Mouse (Mus musculus) thymus, adult 2 months (tissue): ENCODE measurements around the gene Itpkb. TPM values are rescaled to one million over a fixed set of nuclear protein-coding genes. Genes with fewer than 3 reads are reported as not detected.
A peak's percentile ranks its signal among the peaks of the same experiment; 100 is the strongest.

Experiments
- DNase-seq: peaks from one replicate; pipeline ENCODE4 v3.0.0; 2021
- H3K27ac ChIP-seq: fragments of 200-500 bp; 2 replicates; pipeline ENCODE4 v1.5.1; 2012; ENCODE audit warnings: low read length, control low read depth; ENCODE audit not compliant: control insufficient read depth, insufficient read depth
- H3K27me3 ChIP-seq: fragments of 200-500 bp; 2 replicates; pipeline ENCODE4 v1.6.1; 2012; ENCODE audit warnings: mild to moderate bottlenecking, low read length, moderate library complexity, mixed read lengths; ENCODE audit not compliant: control insufficient read depth, insufficient read depth
- H3K36me3 ChIP-seq: fragments of 200-500 bp; 2 replicates; pipeline ENCODE4 v1.6.1; 2012; ENCODE audit warnings: mild to moderate bottlenecking, low read length, moderate library complexity; ENCODE audit not compliant: control insufficient read depth, insufficient read depth
- H3K4me1 ChIP-seq: fragments of 200-500 bp; replicated peaks from 2 replicates; pipeline ENCODE4 v1.6.1; 2012; ENCODE audit warnings: low read length; ENCODE audit not compliant: control insufficient read depth, insufficient read depth
- H3K4me3 ChIP-seq: fragments of 200-500 bp; 2 replicates; pipeline ENCODE4 v1.5.1; 2012; ENCODE audit warnings: mild to moderate bottlenecking, low read length, control low read depth, moderate library complexity; ENCODE audit not compliant: control insufficient read depth, insufficient read depth
- CTCF ChIP-seq: fragments of 200-500 bp; IDR thresholded peaks from 2 replicates; pipeline ENCODE4 v1.5.1; 2012; ENCODE audit warnings: mild to moderate bottlenecking, control low read depth, low read length, moderate library complexity, borderline replicate concordance; ENCODE audit not compliant: control insufficient read depth, poor library complexity, insufficient read depth; ENCODE audit errors: extremely low read depth
- POLR2A ChIP-seq: fragments of 200-500 bp; IDR thresholded peaks from 2 replicates; pipeline ENCODE4 v1.6.1; 2012; ENCODE audit warnings: mild to moderate bottlenecking, low read length, control low read depth, moderate library complexity; ENCODE audit not compliant: control insufficient read depth, poor library complexity, insufficient read depth; ENCODE audit errors: extremely low read depth
- WGBS: fragments of 180-500 bp; shearing (Covaris S2); methylation state at CpG from one replicate; pipeline ENCODE4 v1.1.7; 2018; 5-methylcytosine and 5-hydroxymethylcytosine counted together
- polyA plus RNA-seq: library from polyadenylated mRNA; depleted of rRNA; stranded (reverse); fragments of >200 nt; gene quantifications from 2 replicates; pipeline ENCODE4 v1.2.3, GENCODE M21; 2012

Gene Itpkb
- polyA plus RNA-seq, 1 experiment, result 69.0 TPM

DNA sequence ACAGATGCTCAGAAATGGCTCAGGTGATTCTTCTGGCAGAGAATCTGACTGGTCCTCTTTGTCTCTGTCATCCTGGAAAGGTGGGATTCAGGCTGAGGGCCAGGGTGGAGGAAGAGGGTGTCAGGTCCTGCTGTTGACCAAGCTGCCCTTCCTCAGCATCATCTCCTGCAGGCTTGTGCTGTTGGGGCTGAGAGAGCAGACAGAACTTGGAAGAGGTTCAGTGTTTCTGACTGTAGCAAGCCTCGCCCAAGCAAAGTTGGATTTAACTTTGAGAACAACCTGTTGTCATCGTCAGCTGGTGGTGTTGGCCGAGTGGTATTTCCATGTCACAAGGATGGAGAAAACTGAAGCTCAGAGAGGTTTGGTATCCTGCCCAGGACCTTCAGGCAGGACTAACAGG, 74.4 kb downstream of the Itpkb start:
- no peak for DNase-seq
- H3K27ac ChIP-seq, result peak overlapping the region; percentile 27; the same call in 1 of the 2 replicates
- TF ChIP-seq POLR2A, result no peak
- TF ChIP-seq CTCF, result no peak
- WGBS, result 89% methylated on average over 3 of the region's 3 CpGs
- H3K27me3 ChIP-seq, result no peaks in the 10 kb centered on the region
- no peaks in the 10 kb centered on the region for H3K36me3 ChIP-seq
- peaks cover 71% of the 10 kb centered on the region for H3K4me1 ChIP-seq
- no peak overlapping the region for H3K4me3 ChIP-seq

DNA sequence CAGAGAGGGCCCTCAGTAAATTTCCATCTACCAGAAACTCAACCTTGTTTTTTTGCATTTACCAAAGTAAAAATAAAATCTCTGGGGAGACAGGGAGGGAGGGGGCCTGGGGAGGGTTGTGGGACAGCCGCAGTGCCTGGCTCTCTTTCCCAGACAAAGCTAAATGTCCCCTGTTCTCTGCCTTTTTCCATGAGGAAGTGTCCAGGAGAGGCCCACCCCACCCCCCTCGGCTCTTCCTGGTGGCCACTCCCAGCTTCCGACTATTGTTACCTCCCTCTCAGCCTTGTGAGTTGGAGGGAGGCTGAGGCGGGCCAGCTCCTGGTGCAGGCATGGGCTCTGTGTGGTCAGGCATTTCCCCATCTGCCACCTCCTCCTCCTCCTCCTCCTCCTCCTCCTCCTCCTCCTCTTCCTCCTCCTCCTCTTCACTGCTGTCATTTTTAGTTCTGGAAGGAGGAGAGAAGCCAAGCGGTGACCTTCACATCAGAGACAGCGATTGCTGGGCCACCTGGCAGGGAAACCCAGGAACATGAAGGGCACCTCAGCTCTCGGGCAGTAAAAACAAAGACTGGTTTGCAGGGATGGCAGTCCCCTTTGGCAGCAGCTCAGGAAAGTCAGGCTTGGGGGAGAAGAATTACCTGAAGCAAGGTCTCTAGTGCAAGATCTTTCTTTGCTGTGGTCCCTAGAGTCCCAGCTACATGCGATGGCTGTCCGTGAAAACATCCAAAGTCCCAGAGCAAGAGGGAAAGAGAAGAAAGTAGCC, 75.5 kb downstream of the Itpkb start:
- no peak overlapping the region for H3K27ac ChIP-seq
- no peaks in the 10 kb centered on the region for H3K27me3 ChIP-seq
- H3K4me1 ChIP-seq, result peaks cover 70% of the 10 kb centered on the region
- TF ChIP-seq POLR2A, result no peak
- TF ChIP-seq CTCF, result no peak
- H3K4me3 ChIP-seq, result no peak overlapping the region
- H3K36me3 ChIP-seq, result no peaks in the 10 kb centered on the region
- 90% methylated on average over 9 of the region's 9 CpGs for WGBS
- no peak for DNase-seq

DNA sequence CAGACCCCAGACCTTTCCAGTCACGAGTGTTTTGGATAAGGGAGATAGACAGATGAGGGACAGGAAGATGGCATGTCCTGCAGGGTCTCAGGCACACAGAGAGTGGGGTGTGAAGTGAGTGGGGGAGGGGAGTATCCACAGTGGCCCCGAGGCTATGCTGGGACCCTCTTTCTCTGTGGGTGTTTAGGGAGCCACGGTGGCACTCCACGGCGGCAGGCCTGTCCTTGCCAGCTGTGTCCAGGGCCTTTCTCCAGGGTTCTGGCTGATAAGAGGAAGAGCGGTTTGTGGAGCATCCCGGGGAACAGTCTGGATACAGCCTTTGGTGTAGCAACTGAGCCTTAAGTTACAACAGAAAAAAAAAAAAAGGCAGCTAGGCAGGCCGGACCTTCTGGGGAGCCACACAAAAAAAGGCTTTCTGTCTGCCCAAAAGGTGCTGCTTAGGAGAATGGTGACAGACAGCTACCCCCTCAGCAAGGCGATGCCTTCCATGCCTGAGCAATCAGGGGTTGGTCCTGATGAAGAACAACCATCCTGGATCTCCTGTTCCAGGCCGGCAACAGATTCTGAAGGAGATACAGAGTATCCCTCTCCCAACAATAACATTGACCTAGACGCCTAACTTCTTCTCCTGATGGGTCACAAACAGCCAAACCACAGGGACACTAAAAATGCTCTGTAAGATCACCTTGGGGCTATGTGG, 76.2 kb downstream of the Itpkb start:
- Histone ChIP-seq H3K4me1 (peaks cover 65% of the 10 kb centered on the region), H3K27ac (no peak overlapping the region), H3K27me3 (no peaks in the 10 kb centered on the region), H3K36me3 (no peaks in the 10 kb centered on the region), H3K4me3 (no peak overlapping the region)
- DNase-seq, result no peak
- 89% methylated on average over 11 of the region's 11 CpGs for WGBS
- TF ChIP-seq POLR2A, result no peak
- no peak for TF ChIP-seq CTCF

DNA sequence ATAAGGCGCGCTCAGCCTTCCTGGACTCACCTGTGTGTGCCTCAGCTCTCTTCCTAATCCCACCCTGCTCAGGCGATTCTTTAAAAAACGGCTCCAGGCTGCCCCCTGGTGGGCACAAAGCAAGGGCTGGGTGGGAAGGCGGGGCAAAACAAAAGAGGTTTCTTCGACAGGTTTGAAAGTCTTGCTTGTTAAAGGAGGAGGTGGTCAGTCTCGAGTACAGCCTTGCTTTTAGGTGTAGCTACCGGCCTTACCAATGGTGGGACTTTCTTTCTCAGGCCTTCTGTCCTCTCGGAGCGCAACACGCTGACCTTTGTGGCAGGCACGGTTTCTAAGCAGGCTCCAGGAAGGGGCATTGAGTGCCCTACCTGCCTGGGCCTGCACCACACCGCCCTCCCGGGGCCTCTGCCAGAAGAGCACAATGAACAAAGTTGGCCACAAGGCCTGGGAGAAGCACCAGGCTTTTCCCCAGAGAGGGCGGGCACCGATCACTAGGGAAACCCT, 76.9 kb downstream of the Itpkb start:
- Histone ChIP-seq H3K4me3 (peak overlapping the region; percentile 24; the same call in 1 of the 2 replicates), H3K27me3 (no peaks in the 10 kb centered on the region), H3K36me3 (no peaks in the 10 kb centered on the region), H3K27ac (no peak overlapping the region), H3K4me1 (peaks cover 58% of the 10 kb centered on the region)
- peak; percentile 73 for DNase-seq
- TF ChIP-seq POLR2A (no peak), CTCF (peak; percentile 93)
- 27% methylated on average over 16 of the region's 16 CpGs for WGBS

DNA sequence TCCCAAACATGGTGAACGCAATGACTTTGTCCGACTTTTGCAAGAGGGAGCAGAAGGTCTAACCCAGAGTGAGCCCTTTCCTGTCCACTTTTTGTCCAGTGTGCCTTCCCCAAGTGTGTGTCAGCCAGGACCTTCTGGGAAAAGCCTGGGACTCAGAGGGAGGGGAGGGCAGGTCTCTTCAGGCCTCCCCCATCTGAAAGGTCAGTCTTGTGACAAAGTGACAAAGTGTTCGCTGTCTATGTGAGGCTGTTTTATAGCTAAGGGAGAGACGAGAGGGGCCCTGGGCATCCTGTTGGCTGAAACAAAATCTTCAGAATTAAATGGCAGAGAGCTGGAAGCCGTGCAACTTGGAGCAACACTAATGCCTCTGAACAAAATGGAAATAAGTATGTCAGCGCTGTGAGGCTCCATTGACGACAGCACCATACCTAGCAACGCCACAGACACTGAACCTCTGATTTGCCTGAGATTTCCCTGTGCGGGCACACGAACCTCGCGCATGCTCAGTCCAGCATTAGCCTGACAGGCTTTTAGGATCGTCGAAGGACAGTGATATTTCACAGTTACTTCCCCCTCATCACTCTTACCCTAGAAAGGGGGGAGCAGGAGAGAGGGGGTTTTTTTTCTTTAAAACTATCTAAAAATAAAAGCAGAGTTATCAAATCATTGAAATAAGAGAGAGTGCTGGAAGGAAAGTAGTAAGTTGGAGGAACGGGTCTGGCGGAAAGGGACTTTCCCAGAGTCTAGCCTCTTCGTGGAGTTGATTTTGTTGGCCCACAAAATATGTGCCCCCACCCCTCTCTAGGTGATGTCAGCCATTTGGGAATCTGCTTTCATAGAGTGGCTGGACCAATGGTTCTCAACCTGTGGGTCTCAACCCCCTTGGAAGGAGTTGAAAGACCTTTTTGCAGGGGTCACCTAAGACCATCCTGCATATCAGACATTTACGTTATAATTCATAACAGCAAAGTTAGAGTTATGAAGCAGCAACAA, 77.7 kb downstream of the Itpkb start:
- H3K4me1 ChIP-seq, result peaks cover 51% of the 10 kb centered on the region
- TF ChIP-seq POLR2A (no peak), CTCF (no peak)
- DNase-seq, result no peak

DNA sequence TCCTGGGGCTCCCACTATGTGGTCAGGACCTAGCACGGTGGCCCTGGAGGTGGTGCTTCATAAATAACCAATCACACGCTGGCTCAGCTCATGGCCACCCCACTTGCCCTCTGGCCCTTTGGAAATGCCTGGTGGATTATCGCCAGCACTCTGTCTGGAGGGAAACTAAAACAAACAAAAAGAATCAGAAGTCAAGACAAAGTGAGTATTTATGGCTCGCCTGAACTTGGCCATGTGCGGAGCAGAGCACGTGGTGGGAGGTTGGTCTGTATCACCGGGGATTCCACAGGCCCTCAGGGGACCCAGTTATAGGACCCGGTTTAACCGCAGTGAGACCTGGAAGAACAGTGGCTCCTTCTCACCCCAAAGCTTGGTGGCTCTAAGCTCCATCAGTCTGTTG, 78.5 kb downstream of the Itpkb start:
- TF ChIP-seq CTCF (no peak), POLR2A (no peak)
- no peak for DNase-seq
- Histone ChIP-seq H3K4me1 (peaks cover 42% of the 10 kb centered on the region), H3K27ac (no peak overlapping the region), H3K36me3 (peaks cover 11% of the 10 kb centered on the region), H3K27me3 (no peaks in the 10 kb centered on the region), H3K4me3 (no peak overlapping the region)
- 91% methylated on average over 9 of the region's 9 CpGs for WGBS

More for the DNA sequence above, 77.7 kb downstream of the Itpkb start:
- Histone ChIP-seq H3K27ac (no peak overlapping the region), H3K27me3 (no peaks in the 10 kb centered on the region), H3K4me3 (no peak overlapping the region), H3K36me3 (peaks cover 5% of the 10 kb centered on the region; the same call in 1 of the 2 replicates)
- 94% methylated on average over 18 of the region's 18 CpGs for WGBS

DNA sequence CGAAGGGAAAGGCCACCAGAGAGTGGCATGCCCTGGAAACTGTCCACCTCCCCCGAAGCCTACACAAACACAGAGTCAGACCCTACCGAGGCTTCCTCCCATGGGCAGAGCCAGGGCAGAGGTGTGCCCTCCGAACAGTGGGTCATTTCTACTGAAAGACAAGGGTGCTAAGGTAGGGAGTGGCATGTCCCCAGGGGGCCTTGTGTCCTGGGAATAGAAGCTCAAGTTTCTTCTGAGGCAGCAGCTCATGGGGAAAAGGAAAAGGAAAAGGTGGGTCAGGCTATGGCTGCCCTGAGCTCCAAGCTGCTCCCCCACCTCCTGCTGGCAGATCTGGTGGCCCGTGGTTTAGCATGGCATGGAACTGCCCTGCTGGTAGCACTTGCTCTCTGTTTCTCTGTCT, 79.5 kb downstream of the Itpkb start:
- no peak for DNase-seq
- no peak overlapping the region for H3K27ac ChIP-seq
- no peaks in the 10 kb centered on the region for H3K27me3 ChIP-seq
- H3K4me1 ChIP-seq, result peaks cover 33% of the 10 kb centered on the region
- peaks cover 20% of the 10 kb centered on the region for H3K36me3 ChIP-seq
- 80% methylated on average over 5 of the region's 5 CpGs for WGBS
- TF ChIP-seq POLR2A (no peak), CTCF (no peak)
- H3K4me3 ChIP-seq, result no peak overlapping the region
